Mouse (Mus musculus) kidney, postnatal 14 days (tissue): ENCODE data around the gene Pkn1.
A peak's percentile ranks its signal among the peaks of the same experiment; 100 is the strongest.

ENCODE experiments used
- DNase-seq: peaks from one replicate; pipeline ENCODE4 v3.0.0; 2022; ENCODE audit warnings: mixed read lengths

The Pkn1 gene

DNA sequence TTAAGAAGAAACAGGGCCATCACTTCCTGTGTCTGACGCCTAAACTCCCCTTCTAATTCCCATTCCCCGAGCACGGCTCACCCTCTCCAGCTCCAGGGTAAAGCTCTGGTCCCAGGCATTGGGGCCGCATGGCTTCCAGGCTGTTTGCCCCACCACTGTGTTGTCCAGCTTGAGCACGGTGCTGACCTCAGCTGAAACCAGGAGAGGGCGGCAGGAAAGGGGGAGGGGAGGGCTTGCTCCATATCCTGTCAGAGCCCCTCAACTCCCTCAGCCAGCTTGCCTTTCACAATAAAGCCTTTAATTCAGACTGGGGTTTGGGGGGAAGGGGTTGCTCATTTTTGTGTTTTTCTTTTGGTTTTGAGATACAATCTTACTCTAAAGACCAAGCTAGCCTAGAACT lies 17.9 kb downstream of the Pkn1 start:
- DNase-seq, result peak; percentile 51

DNA sequence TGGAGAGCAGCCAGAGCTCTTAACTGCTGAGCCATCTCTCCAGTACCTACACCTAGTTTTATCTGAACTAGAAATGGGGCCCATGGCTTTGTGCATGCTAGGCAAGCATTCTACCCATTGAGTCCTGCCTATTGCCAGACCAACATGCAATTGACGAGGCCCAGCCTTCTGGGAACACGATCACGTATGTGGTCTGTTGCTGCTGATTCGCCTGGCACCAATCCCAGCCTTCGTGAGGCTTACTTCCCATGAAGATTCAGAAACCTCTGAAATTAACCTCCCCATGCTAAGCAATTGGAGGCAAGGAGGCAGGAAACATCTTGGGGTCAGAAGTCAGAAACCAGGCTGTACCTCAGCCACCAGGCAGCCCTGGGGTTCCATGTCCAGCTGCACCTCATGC lies 18.4 kb downstream of the Pkn1 start:
- DNase-seq, result no peak

DNA sequence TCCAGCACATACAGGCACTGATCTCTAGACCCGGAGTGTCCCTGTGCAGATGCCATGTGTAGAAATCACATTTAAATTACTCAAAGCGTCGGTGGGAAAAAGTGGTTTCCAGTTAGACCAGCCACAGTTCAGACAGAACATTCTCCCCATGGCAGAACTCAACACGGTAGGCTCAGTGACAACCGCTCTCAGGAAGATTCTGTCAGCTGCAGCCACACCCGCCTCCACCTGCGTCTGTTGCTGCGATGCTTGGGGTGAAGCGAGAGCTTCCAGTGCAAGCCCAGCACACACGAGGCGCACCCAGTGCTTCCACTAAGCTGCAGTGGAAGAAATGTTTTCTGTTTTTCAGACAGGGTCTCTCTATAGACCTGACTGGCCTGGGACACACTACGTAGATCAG lies 19.1 kb downstream of the Pkn1 start:
- no peak for DNase-seq

DNA sequence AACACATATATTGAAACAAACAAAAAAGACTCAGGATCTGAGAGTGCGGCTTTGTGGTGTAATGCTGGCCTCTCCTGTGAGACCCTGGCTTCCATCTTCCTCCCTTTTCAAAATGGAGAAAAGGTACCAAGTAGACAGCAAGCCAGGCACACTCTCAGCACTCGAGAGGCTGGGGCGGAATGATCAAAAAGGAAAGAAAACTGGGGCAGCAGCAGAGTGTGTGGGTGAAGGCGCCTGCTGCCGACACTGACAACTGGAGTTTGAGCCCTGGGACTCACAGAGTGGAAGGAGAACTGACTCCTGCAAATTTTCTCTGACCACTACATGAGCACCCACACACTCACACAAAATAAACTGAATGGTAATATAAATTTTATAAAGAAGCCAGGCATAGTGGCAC lies 24.5 kb downstream of the Pkn1 start:
- DNase-seq, result no peak

DNA sequence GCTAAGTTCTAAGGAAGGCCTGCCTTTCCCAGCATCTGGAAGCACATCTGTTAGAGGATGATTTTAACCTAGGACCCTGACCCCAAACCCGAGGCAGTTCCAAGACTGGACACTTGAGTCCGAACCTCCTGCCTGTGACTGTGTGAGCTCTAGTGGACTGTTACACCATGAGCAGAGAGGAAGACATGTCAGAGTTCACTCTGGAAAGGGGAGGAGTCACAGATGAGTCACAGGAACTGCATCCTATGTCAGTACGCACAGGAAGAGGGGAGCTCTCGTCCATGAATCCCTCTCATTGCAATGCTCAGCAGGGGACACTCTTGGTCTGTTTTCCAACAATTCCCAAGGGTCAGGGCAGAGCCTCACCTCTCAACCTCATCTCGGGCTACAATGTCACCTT lies 26.0 kb downstream of the Pkn1 start:
- no peak for DNase-seq

DNA sequence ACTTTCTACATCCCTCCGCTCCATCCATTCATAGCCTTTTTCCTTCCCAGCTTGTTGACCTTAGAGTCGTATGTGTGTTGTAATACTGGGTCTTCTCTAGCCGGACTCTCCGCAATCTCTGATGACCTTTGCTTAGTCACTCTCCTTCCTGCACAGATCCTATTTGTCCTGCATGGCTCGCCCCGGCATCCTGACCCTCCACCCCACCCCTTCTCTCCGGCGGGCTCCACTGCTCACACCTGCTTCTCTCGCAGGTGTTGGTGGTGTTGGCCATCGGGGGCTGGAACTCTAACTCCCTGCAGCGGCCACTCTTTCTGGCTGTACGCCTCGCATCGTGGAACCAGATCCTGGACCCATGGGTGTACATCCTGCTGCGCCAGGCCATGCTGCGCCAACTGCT lies 30.0 kb downstream of the Pkn1 start:
- no peak for DNase-seq

DNA sequence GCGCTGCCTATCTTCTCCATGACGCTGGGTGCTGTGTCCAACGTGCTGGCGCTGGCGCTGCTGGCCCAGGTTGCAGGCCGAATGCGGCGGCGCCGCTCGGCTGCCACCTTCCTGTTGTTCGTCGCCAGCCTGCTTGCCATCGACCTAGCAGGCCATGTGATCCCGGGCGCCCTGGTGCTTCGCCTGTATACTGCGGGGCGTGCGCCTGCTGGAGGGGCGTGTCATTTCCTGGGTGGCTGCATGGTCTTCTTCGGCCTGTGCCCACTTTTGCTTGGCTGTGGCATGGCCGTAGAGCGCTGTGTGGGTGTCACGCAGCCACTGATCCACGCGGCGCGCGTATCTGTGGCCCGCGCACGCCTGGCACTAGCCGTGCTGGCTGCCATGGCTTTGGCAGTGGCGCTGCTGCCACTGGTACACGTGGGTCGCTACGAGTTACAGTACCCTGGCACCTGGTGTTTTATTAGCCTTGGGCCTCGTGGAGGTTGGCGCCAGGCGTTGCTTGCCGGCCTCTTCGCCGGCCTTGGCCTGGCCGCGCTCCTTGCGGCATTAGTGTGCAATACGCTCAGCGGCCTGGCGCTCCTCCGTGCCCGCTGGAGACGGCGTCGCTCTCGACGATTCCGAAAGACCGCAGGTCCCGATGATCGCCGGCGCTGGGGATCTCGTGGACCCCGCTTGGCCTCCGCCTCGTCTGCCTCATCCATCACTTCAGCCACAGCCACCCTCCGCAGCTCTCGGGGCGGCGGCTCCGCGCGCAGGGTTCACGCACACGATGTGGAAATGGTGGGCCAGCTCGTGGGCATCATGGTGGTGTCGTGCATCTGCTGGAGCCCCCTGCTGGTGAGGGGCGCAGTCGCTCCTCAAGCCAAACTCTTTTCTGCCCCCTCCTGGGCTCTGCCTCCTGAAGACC lies 30.7 kb downstream of the Pkn1 start:
- DNase-seq, result peak; percentile 78

DNA sequence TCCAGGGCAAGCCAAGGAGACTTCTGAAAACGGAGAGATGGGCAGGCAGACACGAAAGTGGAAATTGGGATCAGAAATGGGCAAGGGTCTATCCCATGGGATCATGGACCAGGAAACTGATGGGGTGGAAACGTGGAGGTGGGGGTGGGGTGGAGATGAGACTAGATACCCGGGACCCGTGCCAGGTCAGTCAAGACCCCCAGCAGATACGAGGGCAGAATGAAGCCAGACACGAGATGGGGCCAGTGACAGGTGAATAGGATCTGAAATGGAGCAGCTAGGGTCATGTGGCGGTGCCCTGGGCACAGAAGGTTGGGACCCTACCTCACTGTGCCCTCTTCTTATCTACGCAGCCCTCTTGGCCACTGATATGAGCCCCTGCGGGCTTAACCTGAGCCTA lies 31.5 kb downstream of the Pkn1 start:
- DNase-seq, result no peak

DNA sequence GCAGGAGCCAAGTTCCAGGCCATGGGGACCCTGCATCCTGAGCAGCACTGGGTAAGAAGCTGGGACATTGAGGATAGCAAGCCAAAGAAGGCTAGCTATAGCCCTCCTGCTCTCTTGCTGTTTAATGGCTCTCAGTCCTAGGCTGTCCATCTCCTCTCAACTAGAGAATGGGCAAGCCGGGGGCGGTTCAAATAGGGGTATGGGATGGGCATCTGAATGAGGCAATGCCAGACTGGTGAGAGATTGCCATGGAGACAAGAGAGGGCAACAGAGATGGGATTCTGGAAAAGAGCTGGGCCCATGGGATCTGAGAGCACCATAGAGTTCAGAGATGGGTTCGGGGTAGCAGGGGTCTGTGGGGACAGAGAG lies 32.1 kb downstream of the Pkn1 start:
- no peak for DNase-seq

DNA sequence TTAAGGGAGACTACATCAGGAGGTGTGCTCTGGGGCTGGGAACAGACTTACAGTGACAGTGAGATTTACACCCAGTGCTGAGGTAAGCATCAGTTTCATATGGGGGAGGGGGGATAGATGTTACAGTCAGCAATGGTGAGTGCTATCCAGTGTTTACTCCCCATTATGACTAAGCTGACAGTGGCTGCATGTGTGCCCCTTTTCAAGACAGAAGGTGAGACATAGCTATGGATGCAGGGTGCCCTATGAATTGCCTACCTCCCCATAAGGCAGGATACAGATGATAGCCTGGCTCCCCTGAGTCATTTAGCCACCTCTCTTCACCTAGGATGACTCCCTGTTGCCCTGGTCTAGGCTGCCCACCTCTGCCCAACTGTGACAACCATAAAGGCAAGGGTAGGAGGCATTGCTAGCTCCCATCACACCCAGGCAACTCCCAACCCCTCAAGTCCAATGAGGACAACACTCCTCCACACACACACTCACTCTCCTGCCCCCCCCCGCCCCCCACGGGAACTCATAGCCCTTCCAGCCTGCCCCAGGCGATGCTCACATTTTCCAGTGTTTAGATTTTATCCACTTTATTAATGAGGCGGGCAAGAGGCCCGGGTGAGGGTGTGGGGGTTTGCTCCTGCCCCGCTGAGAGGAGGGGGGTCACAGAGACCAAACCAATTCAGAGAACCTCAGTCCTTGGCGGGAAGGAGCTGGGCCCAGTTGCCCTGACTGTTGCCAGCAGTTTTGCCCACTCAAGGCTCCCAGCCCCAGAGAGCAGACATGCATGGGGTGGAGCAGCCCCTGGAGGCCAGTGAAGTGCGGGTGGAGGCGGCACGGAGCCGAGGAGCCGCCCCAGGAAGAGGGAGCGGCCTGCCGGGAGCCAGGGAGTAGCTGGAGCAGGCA lies 32.8 kb downstream of the Pkn1 start, which contains the start of gene Ptger1:
Gene Ptger1 (plus strand): TSS at position 710 of the 897 bp plus-strand sequence.
- DNase-seq, result peak; percentile 79

DNA sequence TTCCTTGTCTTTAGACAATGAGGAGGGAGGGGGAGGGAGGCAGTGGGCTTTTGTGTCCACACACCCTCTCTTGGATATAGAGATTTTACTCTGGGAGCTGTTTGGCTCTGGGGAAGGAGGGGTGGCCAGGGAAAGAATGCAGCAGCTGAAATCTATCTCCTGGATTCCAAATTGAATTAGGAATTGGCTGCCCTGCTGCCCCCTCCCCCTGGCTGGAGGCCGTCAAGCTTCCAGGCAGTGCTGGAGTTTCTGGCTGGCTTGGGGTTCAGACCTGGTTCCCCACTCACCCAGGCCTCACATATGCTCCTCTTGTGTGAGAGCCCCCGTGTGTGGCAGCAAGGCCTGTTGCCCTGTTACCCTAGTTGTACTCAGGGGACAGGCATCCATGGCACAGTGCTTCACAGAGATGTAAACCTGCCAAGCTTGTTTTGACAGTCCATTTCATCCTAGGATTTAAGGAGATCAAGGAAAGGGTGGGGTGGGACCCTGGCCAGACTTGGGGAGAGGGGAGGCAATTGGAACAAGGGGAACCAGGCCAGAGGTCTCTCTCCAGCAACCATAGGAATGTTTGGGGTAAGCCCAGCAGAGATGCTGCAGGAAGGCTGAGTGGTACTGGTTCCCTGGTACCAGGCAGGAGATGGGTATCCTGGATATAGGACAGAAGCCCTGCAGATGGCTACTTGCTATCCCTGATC lies 33.9 kb downstream of the Pkn1 start:
- DNase-seq, result peak; percentile 71

DNA sequence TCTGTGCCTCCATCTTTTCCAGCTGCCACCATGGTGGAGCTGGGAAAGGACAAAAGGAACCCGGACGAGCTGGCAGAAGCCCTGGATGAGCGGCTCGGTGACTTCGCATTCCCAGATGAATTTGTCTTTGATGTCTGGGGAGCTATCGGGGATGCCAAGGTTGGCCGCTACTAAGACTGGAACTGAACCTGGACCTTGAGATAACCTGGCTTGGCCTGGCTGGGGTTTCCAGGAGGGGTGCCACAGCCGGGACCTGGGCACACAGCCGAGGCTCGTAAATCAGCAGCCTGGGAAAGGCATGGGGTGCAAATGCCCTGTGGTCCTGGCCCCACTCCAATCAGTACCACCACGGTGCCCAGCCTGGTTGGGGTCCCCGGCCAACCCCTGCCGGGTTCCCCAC lies 34.9 kb downstream of the Pkn1 start:
- no peak for DNase-seq

DNA sequence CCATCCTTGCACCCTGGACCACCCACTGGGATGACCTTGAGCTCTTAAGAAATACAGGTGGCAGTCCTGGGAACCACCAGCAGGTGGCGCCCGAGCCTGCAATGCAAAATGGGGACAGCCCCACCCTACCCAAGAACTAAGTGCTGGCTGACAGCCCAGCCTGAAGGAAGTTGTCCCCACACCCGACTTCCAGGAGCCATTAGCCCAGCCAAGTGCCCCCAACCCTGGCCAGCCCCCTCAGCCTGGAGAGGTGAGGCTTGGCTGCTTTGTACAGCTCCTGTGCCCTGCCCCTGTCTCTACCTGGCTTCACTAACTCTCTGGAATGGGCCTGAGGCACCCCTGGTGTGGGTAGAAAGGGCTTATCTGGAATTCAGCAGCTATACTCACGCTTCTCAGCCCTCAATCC lies 36.6 kb downstream of the Pkn1 start:
- DNase-seq, result peak; percentile 95

DNA sequence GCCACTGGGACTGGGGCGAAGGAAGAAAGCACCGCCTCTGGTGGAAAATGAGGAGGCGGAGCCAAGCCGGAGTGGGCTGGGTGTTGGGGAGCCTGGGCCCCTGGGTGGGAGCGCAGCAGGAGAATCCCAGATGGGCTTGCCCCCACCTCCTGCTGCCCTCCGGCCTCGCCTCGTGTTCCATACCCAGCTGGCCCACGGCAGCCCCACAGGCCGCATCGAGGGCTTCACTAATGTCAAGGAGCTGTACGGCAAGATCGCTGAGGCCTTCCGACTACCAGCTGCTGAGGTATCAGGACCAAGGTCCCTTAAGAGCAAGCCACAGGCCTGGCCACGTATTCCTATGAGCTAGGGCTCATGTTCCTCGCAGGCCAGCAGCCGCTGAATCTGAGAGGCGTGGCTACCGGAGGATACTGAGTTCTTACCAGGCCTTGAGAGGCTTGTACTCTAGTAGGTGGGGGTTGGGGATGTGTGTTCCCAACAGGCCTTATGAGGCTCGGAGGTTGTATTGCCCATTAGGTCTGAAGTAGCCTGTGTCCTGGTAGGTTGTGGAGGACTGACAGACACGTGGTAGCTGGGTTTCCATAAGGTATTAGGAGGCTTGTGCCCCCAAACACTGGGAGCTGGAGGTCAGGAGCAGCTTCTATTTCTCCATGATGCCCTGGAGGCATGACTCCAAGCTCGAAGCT lies 37.8 kb downstream of the Pkn1 start:
- peak; percentile 62 for DNase-seq

DNA sequence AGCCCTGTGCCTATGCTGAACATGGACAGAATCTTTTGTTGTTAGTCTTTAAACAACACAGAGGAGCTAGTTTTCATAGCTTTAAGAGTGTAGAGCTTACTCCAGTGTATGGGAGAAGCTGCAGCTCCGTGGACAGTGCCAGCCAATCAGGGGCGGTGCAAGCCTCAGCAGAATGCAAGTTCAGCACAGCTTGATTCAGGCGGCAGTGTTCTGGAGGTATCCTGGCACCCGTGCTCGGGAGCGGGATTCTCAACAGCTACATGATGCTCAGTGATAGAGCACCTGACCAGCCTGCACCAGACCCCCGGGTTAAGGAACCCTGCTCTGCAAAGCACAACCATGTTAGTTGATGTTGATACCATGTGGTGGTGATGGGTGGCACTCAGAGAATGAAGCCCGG lies 38.4 kb downstream of the Pkn1 start:
- DNase-seq, result no peak

DNA sequence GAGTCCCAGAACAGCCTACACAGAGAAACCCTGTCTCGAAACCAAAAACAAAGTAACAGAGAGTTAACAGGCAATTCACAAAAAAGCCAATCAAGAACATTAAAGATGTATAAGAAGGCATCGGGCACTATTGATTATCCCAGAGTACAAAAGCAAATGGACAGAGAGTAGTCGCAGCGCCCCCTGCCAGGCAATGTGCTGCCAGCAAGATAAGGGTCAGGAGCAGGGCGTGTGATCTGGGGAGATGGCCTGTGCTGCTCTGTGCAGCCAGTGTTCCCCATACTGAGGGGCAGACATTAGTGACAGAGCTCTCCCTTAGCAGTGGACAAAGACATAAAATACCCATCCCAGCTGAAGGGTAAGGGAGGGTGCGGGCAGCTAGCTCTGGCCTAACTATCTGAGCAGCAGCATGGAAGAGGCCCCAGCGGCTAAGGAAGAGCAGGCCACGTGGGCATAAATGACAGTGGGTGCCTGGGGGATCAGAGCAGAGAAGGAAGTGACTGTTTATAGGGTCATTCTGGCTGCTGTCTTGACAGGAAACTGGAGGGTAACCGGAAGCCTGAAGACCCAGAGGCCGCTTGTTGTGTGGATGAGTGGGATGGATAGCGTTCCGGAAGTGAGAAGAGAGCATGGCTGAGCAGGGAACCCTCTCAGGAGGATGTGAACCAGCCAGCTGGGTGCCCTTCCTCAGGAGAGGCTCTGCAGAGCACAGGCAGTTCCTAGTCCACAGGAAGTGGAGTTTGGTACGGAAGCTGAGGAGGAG lies 42.3 kb downstream of the Pkn1 start:
- peak; percentile 66 for DNase-seq

DNA sequence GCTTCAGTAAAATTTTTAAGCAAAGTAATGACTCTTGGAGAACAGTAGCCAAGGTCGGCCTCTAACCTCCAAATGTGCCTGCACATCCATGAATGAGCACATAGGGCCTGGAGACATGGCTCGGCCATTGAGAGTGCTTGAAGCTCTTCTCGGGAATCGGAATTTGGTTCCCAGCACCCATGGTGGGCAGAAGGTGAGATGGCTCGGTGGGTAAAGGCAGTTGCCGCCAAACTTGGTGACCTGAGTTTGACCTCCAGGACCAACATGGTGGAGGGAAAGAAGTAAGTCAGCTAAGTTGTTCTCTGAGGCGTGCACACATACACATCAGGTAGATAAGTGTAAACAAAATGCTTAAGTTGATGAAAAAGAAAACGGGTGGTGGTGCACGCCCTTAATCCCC lies 42.9 kb downstream of the Pkn1 start:
- no peak for DNase-seq

DNA sequence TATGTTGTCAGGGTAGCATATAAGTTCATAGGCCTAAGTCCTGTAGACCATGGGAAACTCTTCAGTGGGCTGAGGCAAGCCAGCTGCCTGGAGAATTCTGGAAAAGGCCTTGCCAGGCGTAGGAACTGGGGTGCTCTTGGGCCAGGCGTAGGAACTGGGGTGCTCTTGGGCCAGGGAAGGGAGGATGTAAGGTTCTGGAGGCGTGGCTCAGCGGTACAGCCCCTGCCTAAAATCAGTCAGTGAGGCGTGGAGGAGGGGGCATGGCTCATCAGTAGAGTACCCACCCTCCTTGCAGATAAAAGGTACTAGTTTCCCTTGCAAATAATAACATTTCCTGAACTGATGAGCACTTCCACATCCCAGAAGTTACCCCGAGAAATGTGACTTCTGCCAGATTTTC lies 44.3 kb downstream of the Pkn1 start:
- DNase-seq, result no peak

DNA sequence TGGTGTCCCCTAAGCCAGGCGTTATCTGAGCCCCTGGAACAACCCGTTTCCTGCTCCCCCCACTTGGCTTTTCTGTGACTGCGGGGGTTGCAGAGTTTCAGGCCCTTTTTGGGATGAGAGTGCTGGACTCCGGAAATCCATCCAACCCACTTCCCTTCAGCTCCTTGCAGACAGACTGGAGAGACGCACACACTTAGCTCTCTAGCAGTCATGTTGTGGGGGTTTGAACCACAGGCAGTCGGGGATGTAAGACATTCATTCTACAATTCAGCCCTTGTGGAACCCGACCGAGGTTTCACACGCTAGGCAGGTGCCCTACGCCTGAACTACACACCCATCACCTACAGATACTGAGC lies 45.3 kb downstream of the Pkn1 start:
- DNase-seq, result no peak

DNA sequence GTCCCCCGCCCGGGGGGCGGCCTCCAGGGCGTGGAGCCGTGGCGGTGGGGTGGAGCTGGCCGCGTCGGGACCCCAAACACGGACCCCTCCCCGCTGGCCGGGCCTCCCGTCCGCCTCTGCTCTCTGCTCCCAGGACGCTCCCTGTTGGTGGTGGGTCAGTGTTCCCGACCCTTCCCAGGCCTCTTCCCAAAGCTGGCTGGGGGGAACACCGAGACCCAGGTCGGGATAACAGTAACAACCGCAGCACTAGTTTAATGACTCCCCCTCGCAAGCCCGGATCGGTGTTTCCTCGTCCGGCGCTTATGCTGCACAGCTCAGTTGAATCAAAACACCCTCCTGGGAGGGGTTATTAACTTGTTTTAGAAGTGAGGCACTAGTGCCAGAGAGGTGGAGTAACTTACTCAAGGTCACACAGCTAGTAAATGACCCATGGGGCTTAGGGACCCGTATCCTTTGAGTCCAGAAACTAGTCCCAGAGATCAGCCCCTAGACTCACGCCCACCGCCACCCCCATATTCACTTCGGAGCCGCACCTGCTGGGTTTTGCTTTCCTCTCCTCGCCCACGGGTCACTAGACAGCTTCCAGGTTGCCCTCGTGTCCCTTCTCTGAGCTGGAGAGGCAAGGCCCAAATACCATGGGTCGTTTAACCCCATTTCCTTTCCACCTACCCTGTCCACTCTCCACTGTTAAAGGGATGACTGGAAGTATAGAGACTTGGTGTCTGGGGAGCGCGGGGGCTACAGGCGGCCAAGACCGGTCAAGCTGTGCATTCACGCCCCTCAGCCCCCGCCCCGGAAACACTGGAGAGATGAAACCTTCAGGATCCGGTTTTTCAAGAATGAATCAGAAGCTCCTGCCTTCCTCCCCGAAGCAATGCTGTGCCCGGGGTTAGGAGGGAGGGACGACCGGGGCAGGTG lies 46.0 kb downstream of the Pkn1 start:
- DNase-seq, result no peak
